Mouse (Mus musculus): ENCODE measurements at regions not wholly inside any gene's neighbourhood (a gene's known extent, or its start where the extent isn't known, plus 50 kb on each side); places are given as distances from the start of the nearest gene placed in this dataset.

DNA sequence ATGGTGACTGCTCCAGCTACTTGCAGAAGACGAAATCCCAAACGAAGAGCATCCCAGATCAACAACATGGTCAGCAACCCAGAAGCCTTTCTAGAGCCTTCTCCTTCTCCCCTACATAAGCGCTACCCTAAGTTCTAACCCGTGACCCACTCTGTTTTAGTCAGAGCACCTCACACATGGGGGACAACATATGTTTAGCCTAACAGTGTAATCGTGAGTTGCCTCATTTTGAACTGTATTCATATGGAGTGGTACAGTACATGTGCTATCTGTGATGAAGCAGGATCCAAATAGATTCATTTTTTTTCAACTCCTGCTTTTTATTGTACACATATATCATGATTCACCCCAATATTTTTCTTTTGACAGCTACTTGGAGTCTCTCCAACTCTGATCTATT lies 146.2 kb downstream of the Cartpt start:
- TF ChIP-seq CTCF (IDR thresholded peaks at IDR 0.05; ENCODE audit: low read depth) (no peak), EP300 (IDR thresholded peaks at IDR 0.05; ENCODE audit: low read depth) (no peak)

All from liver, postnatal 0 days (tissue).